Mouse (Mus musculus) cerebellum, adult 2 months (tissue): ENCODE measurements around the gene Tpk1. TPM values are rescaled to one million over a fixed set of nuclear protein-coding genes. Genes with fewer than 3 reads are reported as not detected.
"Not testable (repeated sequence)": the region's sequence is repeated elsewhere in the genome, so short reads cannot be mapped to it uniquely, and the experiment has no call there.

Experiments used
- DNase-seq, 2 experiments: peaks; one replicate each; pipeline ENCODE4 v3.0.0; 2021
- H3K27ac ChIP-seq: fragments of 200-500 bp; 2 replicates; pipeline ENCODE4 v1.5.1; 2012; ENCODE audit warnings: low read length, control low read depth, inconsistent platforms; ENCODE audit not compliant: insufficient read depth
- H3K27me3 ChIP-seq: fragments of 200-500 bp; 2 replicates; pipeline ENCODE4 v1.6.1; 2012; ENCODE audit warnings: inconsistent platforms, mild to moderate bottlenecking, low read length, moderate library complexity; ENCODE audit not compliant: control insufficient read depth, insufficient read depth
- H3K4me1 ChIP-seq: fragments of 200-500 bp; 2 replicates; pipeline ENCODE4 v1.6.1; 2011; ENCODE audit warnings: low read length; ENCODE audit not compliant: control insufficient read depth, insufficient read depth
- H3K4me3 ChIP-seq: fragments of 200-500 bp; replicated peaks from 2 replicates; pipeline ENCODE3; 2011; ENCODE audit warnings: mild to moderate bottlenecking, low read depth, low read length, control low read depth; ENCODE audit not compliant: insufficient read depth
- CTCF ChIP-seq: fragments of 200-500 bp; IDR thresholded peaks from 2 replicates; pipeline ENCODE4 v1.5.1; 2011; ENCODE audit warnings: low read depth, mild to moderate bottlenecking, control low read depth, low read length, moderate library complexity, borderline replicate concordance; ENCODE audit not compliant: insufficient read depth
- POLR2A ChIP-seq: fragments of 200-500 bp; IDR thresholded peaks from 2 replicates; pipeline ENCODE4 v1.6.1; 2011; ENCODE audit warnings: low read length, control low read depth, borderline replicate concordance; ENCODE audit not compliant: insufficient read depth
- WGBS: fragments of 180-500 bp; shearing (Covaris S2); methylation state at CpG from one replicate; pipeline ENCODE4 v1.1.7; 2018; 5-methylcytosine and 5-hydroxymethylcytosine counted together
- polyA plus RNA-seq: library from polyadenylated mRNA; depleted of rRNA; stranded (reverse); fragments of >200 nt; gene quantifications from 2 replicates; pipeline ENCODE4 v1.2.3, GENCODE M21; 2012

The Tpk1 gene
- polyA plus RNA-seq, 1 experiment, result 5.0 TPM

GRCm38 (mm10) chr6:43532822-43533221 lies 133.3 kb downstream of the Tpk1 start:
- no peaks in the 10 kb centered on the region for H3K27me3 ChIP-seq

GRCm38 (mm10) chr6:43531996-43532395 lies 134.1 kb downstream of the Tpk1 start:
- H3K27ac ChIP-seq, result no peak overlapping the region
- H3K4me3 ChIP-seq, result no peak overlapping the region
- DNase-seq, result no peak
- H3K4me1 ChIP-seq, result no peaks in the 10 kb centered on the region; the same call in none of the 2 replicates
- TF ChIP-seq CTCF (no peak), POLR2A (no peak)
- no peaks in the 10 kb centered on the region for H3K27me3 ChIP-seq

More at GRCm38 (mm10) chr6:43532822-43533221, 133.3 kb downstream of the Tpk1 start:
- Histone ChIP-seq H3K4me1 (no peaks in the 10 kb centered on the region; the same call in 1 of the 2 replicates), H3K27ac (no peak overlapping the region), H3K4me3 (no peak overlapping the region)
- TF ChIP-seq CTCF, result no peak
- TF ChIP-seq POLR2A, result no peak
- WGBS, result 95% methylated on average over 3 of the region's 3 CpGs
- no peak for DNase-seq

- no peak for DNase-seq
- 58% methylated on average over 3 of the region's 3 CpGs for WGBS
- TF ChIP-seq POLR2A (no peak), CTCF (no peak)
- no peaks in the 10 kb centered on the region for H3K27me3 ChIP-seq
- H3K27ac ChIP-seq, result no peak overlapping the region
- H3K4me3 ChIP-seq, result no peak overlapping the region
- no peaks in the 10 kb centered on the region; the same call in none of the 2 replicates for H3K4me1 ChIP-seq
Observed at GRCm38 (mm10) chr6:43528996-43529395, 137.1 kb downstream of the Tpk1 start.

GRCm38 (mm10) chr6:43525028-43525427 lies 141.1 kb downstream of the Tpk1 start:
- Histone ChIP-seq H3K27me3 (no peaks in the 10 kb centered on the region), H3K27ac (no peak overlapping the region), H3K4me1 (no peaks in the 10 kb centered on the region; the same call in none of the 2 replicates), H3K4me3 (no peak overlapping the region)
- DNase-seq, result no peak
- TF ChIP-seq CTCF (no peak), POLR2A (no peak)
- 84% methylated on average over 2 of the region's 2 CpGs for WGBS

- TF ChIP-seq POLR2A (no peak), CTCF (no peak)
- no peak overlapping the region for H3K27ac ChIP-seq
- no peaks in the 10 kb centered on the region for H3K27me3 ChIP-seq
- DNase-seq, result no peak
- WGBS, result 46% methylated on average over 1 of the region's 1 CpGs
- H3K4me3 ChIP-seq, result no peak overlapping the region
- H3K4me1 ChIP-seq, result no peaks in the 10 kb centered on the region
Observed at GRCm38 (mm10) chr6:43522046-43522445, 144.0 kb downstream of the Tpk1 start.

GRCm38 (mm10) chr6:43520218-43520617 lies 145.9 kb downstream of the Tpk1 start:
- no peaks in the 10 kb centered on the region for H3K27me3 ChIP-seq
- no peak overlapping the region for H3K27ac ChIP-seq
- no peak for TF ChIP-seq POLR2A
- DNase-seq, result no peak
- 76% methylated on average over 2 of the region's 2 CpGs for WGBS
- H3K4me3 ChIP-seq, result no peak overlapping the region
- no peaks in the 10 kb centered on the region for H3K4me1 ChIP-seq

GRCm38 (mm10) chr6:43518378-43518777 lies 147.7 kb downstream of the Tpk1 start:
- no peak overlapping the region for H3K4me3 ChIP-seq
- no peak for DNase-seq
- TF ChIP-seq POLR2A, result no peak
- no peak for TF ChIP-seq CTCF
- H3K27me3 ChIP-seq, result no peaks in the 10 kb centered on the region
- no peak overlapping the region for H3K27ac ChIP-seq
- H3K4me1 ChIP-seq, result no peaks in the 10 kb centered on the region

- TF ChIP-seq CTCF (no peak), POLR2A (no peak)
- no peak overlapping the region for H3K27ac ChIP-seq
- no peak for DNase-seq
- H3K4me3 ChIP-seq, result no peak overlapping the region
- no peaks in the 10 kb centered on the region for H3K4me1 ChIP-seq
- no peaks in the 10 kb centered on the region for H3K27me3 ChIP-seq
- 91% methylated on average over 2 of the region's 2 CpGs for WGBS
Observed at GRCm38 (mm10) chr6:43517316-43517655, 148.8 kb downstream of the Tpk1 start.

GRCm38 (mm10) chr6:43516593-43517315 lies 149.3 kb downstream of the Tpk1 start:
- H3K27me3 ChIP-seq, result no peaks in the 10 kb centered on the region
- no peaks in the 10 kb centered on the region for H3K4me1 ChIP-seq
- DNase-seq, result no peak
- H3K4me3 ChIP-seq, result no peak overlapping the region
- WGBS, result 97% methylated on average over 2 of the region's 2 CpGs
- TF ChIP-seq CTCF, result no peak
- TF ChIP-seq POLR2A, result no peak
- H3K27ac ChIP-seq, result no peak overlapping the region

GRCm38 (mm10) chr6:43506686-43507385 lies 159.2 kb downstream of the Tpk1 start:
- H3K4me3 ChIP-seq, H3K27me3 ChIP-seq, H3K4me1 ChIP-seq, H3K27ac ChIP-seq, DNase-seq: not testable (repeated sequence)
- 94% methylated on average over 2 of the region's 2 CpGs for WGBS
